Mouse (Mus musculus) kidney, postnatal 0 days (tissue): ENCODE measurements around the gene Gm45623. TPM values are rescaled to one million over a fixed set of nuclear protein-coding genes. Genes with fewer than 3 reads are reported as not detected.

Experiments used
- ATAC-seq: fragments of 200-750 bp; cut with Nextera tagmentation; replicated peaks from 2 replicates; pipeline ENCODE4 v1.8.0; 2017; ENCODE audit warnings: low read depth, moderate number of reproducible peaks, moderate TSS enrichment, moderate library complexity; ENCODE audit not compliant: low FRiP score
- DNase-seq: peaks from one replicate; pipeline ENCODE4 v3.0.0-alpha.2; 2016; ENCODE audit warnings: low spot score
- H3K27ac ChIP-seq: fragments of 300-500 bp; sonication (generic); 2 replicates; pipeline ENCODE4 v1.5.1; 2014; ENCODE audit warnings: mild to moderate bottlenecking
- H3K27me3 ChIP-seq: fragments of 300-500 bp; sonication (generic); 2 replicates; pipeline ENCODE4 v1.6.1; 2014; ENCODE audit warnings: low read length, mixed read lengths; ENCODE audit not compliant: insufficient read depth
- H3K36me3 ChIP-seq: fragments of 300-500 bp; sonication (generic); 2 replicates; pipeline ENCODE4 v1.6.1; 2014; ENCODE audit warnings: low read length, mixed read lengths; ENCODE audit not compliant: insufficient read depth
- H3K4me1 ChIP-seq: fragments of 300-500 bp; sonication (generic); replicated peaks from 2 replicates; pipeline ENCODE4 v1.6.1; 2014; ENCODE audit warnings: antibody characterized with exemption, low read length, mixed read lengths; ENCODE audit not compliant: insufficient read depth
- H3K4me2 ChIP-seq: fragments of 300-500 bp; sonication (generic); 2 replicates; pipeline ENCODE4 v1.6.1; 2014; ENCODE audit warnings: mild to moderate bottlenecking, low read length, moderate library complexity, mixed read lengths
- H3K4me3 ChIP-seq: fragments of 300-500 bp; sonication (generic); replicated peaks from 2 replicates; pipeline ENCODE4 v1.5.1; 2014; ENCODE audit warnings: low read depth, low read length
- H3K9ac ChIP-seq: fragments of 300-500 bp; sonication (generic); 2 replicates; pipeline ENCODE4 v1.6.1; 2014; ENCODE audit warnings: low read depth, low read length
- H3K9me3 ChIP-seq: fragments of 300-500 bp; sonication (generic); replicated peaks from 2 replicates; pipeline ENCODE4 v1.6.1; 2016; ENCODE audit warnings: low read length, inconsistent platforms, mixed read lengths
- CTCF ChIP-seq: IDR thresholded peaks from 2 replicates; pipeline ENCODE4 v1.5.1; 2016; ENCODE audit warnings: antibody characterized with exemption, low read depth, mild to moderate bottlenecking, moderate library complexity
- WGBS: fragments of 180-500 bp; shearing (Covaris S2); extraction: QIAGEN DNeasy Blood & Tissue Kit; methylation state at CpG from one replicate; pipeline ENCODE4 v1.1.7; 2014; 5-methylcytosine and 5-hydroxymethylcytosine counted together
- polyA plus RNA-seq: library from polyadenylated mRNA; unstranded; fragments of >200 nt; fragmentation: Nextera tagmentation; extraction: Ambion mirVana; gene quantifications from 2 replicates; pipeline ENCODE4 v1.2.1, GENCODE M21; 2015

Gene Gm45623
- polyA plus RNA-seq, 1 experiment from 2014 or later = not detected

DNA sequence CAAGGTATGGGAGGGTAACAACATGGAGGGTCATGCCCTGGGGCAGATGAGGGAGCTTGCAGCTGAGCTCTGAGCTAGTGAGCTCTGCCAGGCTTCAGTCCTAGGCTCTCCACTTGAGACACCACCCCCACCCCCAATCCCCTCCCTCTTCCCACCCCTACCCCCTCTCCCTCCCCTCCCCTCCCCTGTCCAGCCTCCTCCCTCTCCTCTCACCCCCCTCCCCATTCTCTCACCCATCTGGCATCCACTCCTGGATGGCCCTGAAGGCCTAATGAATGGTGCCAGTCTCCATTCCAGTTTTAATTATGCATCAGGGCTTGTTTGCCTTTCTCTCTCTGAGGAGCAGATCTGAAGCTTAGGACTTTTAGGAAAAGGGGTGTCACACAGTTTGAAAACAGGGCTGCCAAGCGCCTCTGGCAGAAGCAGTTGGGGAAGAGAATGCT, 16.5 kb upstream of the Gm45623 start:
- Histone ChIP-seq H3K27me3 (no peaks in the 10 kb centered on the region), H3K4me1 (no peaks in the 10 kb centered on the region), H3K27ac (no peak overlapping the region), H3K9ac (no peak overlapping the region), H3K4me3 (no peak overlapping the region), H3K36me3 (no peaks in the 10 kb centered on the region), H3K4me2 (no peak overlapping the region), H3K9me3 (no peaks in the 10 kb centered on the region)
- no peak for ATAC-seq
- TF ChIP-seq CTCF = no peak
- no peak for DNase-seq
- 57% methylated on average over 1 of the region's 1 CpGs for WGBS

DNA sequence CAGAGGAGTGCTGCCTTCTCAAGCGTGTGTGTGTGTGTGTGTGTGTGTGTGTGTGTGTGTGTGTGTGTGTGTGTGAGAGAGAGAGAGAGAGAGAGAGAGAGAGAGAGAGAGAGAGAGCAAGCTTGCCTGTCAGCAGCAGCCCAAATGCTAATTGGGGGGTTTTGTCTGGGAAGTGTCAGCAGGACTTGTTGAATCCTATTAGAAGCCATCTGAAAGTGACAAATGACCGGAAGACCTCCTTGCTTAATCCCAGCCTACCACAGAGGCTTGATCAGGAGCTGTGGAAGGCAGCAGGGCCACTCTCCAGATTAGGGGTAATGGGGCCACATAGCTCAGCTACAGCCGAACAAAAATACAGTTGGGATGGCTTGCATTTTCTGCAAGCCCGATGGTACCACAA, 15.8 kb upstream of the Gm45623 start:
- DNase-seq (no peak), ATAC-seq (no peak)
- H3K36me3 ChIP-seq = no peaks in the 10 kb centered on the region
- no peak overlapping the region for H3K27ac ChIP-seq
- no peaks in the 10 kb centered on the region for H3K4me1 ChIP-seq
- H3K4me3 ChIP-seq = no peak overlapping the region
- H3K9me3 ChIP-seq = no peaks in the 10 kb centered on the region
- no peaks in the 10 kb centered on the region for H3K27me3 ChIP-seq
- H3K4me2 ChIP-seq = no peak overlapping the region
- no peak overlapping the region for H3K9ac ChIP-seq
- WGBS = 41% methylated on average over 4 of the region's 4 CpGs
- no peak for TF ChIP-seq CTCF

DNA sequence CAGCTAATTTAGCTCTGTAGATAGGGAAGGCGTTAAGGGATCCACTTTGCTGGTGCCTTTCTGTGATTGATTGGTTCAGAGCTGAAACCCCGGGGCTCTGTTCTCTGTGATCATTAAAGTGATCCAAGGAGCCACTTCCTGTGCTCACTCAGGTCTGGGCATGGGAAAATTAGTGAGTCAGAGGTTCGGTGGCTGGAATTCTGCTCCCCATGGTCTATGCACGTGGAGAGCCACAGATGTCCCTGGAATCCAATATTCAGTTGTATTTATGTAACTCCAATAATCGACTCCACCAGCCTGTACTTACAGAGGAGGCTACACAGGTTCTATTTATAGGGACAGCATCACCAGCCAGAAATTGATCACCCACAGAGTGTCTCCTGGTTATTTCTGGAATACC, 12.6 kb upstream of the Gm45623 start:
- Histone ChIP-seq H3K4me2 (no peak overlapping the region), H3K9ac (no peak overlapping the region), H3K36me3 (no peaks in the 10 kb centered on the region), H3K4me1 (no peaks in the 10 kb centered on the region), H3K27me3 (no peaks in the 10 kb centered on the region), H3K4me3 (no peak overlapping the region), H3K27ac (no peak overlapping the region), H3K9me3 (no peaks in the 10 kb centered on the region)
- ATAC-seq (no peak), DNase-seq (no peak)
- TF ChIP-seq CTCF = no peak
- 32% methylated on average over 5 of the region's 5 CpGs for WGBS

DNA sequence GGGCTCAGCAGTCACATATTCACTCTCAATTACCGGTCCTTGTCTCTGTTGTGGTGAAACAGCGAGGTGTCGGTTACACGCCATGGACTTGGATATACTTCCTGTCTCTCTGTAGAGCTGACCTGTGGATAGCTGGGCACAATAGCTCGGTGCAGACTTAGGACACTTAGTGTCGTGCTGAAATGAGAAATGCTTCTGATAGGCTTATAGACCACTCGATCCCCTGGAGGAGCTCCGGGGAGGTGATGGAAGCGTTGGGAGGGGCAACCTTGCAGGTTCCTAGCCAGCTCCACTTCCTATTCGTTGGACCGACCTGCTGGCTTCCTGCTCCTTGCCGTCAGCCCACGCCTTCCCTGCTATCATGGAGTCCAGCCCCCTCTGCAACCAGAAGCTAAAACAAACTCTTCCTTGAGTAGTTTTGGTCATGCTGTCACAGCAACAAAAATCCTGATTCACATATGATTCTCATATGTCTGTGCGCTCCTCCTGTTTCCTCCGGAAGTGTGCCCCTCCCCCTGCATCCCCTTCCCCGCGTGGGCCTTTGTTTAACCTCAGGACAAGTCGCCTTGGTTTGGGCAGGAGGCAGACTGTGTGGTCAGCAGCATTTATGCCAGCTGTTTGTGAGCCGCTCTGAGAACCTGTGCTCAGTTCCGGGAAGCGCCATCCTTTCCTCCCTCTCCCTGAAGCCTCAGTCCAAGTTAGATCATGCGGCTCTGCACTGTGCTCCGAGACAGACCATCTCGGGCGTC, 11.8 kb upstream of the Gm45623 start:
- peak overlapping the region; percentile 50 for H3K4me2 ChIP-seq
- DNase-seq (peak; percentile 55), ATAC-seq (peak; percentile 43; the same call in 1 of the 2 replicates)
- no peaks in the 10 kb centered on the region for H3K27me3 ChIP-seq
- H3K4me3 ChIP-seq = 0 out of 2 replicates have a peak overlapping the region, but pooled peaks have one; percentile 6
- H3K4me1 ChIP-seq = no peaks in the 10 kb centered on the region
- TF ChIP-seq CTCF = no peak
- WGBS = 29% methylated on average over 25 of the region's 25 CpGs
- H3K36me3 ChIP-seq = no peaks in the 10 kb centered on the region
- no peak overlapping the region for H3K27ac ChIP-seq
- H3K9ac ChIP-seq = no peak overlapping the region
- H3K9me3 ChIP-seq = no peaks in the 10 kb centered on the region

DNA sequence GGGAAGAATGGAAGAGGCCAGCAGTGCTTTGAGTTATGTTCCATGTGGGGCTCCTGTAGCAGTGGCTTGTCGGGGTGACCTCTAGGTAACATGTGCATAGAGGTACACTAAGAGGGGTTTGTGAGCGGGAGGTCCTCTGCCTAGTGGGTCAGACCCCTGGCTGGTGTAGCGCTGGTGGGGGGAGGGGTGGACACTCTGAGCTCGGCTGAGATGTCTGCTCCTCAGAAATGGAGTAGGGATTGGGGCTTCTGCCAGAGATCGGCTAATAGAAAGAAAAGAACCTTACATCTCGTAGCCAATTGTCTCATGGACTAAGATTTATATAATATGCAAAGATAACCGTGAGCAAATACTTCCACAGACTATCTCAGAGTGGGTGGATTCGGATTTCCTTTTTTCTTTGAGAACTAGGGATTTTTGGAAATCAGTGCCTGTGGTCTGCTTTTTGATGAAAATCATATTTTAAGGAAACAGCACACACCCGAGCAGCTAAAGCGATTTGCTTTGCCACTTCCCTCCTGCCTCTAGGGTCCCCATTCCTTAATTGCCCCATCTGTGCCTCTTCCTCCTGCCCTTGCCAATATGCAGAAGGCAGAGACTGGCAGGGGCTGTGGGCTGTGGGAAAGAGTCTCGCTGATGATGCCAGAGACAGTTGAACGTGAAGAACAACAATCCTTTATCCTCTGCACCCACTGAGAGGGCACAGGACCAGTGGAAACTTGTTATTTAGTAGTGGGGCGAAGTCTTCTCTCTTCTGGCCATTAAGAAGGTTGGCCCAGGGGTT, 9.0 kb upstream of the Gm45623 start:
- TF ChIP-seq CTCF = no peak
- no peak for DNase-seq
- Histone ChIP-seq H3K9ac (no peak overlapping the region), H3K4me2 (no peak overlapping the region), H3K27ac (no peak overlapping the region), H3K9me3 (no peaks in the 10 kb centered on the region), H3K27me3 (no peaks in the 10 kb centered on the region), H3K4me3 (no peak overlapping the region), H3K36me3 (no peaks in the 10 kb centered on the region), H3K4me1 (no peaks in the 10 kb centered on the region)
- no peak for ATAC-seq
- WGBS = 42% methylated on average over 13 of the region's 13 CpGs

DNA sequence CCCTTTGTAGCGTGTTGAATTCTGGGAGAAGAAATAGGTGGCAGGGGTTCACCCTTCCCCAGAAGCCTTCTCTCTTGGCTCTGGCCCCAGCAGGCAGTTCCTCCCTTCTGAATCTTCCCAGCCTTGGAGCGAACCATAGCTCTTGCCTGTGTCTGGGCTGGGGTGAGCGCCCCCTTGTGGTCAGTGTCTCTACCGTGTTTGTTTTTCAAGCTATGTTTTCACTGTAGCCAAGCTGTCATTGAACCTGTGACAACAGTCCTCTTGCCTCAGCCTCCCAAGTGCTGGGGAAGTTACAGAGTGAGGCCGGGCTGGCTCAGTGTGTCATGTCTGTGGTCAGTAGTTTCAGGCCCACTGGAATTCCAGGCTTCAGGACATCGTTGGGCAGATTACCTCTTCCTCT, 4.9 kb upstream of the Gm45623 start:
- H3K27ac ChIP-seq = no peak overlapping the region
- H3K9me3 ChIP-seq = no peaks in the 10 kb centered on the region
- DNase-seq (peak; percentile 85), ATAC-seq (no peak)
- TF ChIP-seq CTCF = peak; percentile 93
- peaks cover under 1% of the 10 kb centered on the region; the same call in 1 of the 2 replicates for H3K4me1 ChIP-seq
- H3K9ac ChIP-seq = no peak overlapping the region
- H3K36me3 ChIP-seq = no peaks in the 10 kb centered on the region
- H3K4me3 ChIP-seq = no peak overlapping the region
- H3K4me2 ChIP-seq = no peak overlapping the region
- 29% methylated on average over 6 of the region's 6 CpGs for WGBS
- H3K27me3 ChIP-seq = peaks cover 7% of the 10 kb centered on the region; the same call in 1 of the 2 replicates
